Mouse (Mus musculus): Measurements from ENCODE around the gene Crhbp. TPM values are rescaled to one million over a fixed set of nuclear protein-coding genes. Genes with fewer than 3 reads are reported as not detected.

Crhbp gene
- polyA plus RNA-seq, 1 experiment from 2014 or later, result not detected

- no peak for ATAC-seq
- WGBS (ENCODE audit: insufficient replicate concordance), result 4% methylated on average over 2 of the region's 2 CpGs
- H3K27me3 ChIP-seq (replicated peaks), result no peaks in the 10 kb centered on the region; the same call in 1 of the 2 replicates
- H3K27ac ChIP-seq, result no peak overlapping the region
- H3K4me2 ChIP-seq, result no peak overlapping the region
- peaks cover 10% of the 10 kb centered on the region for H3K4me1 ChIP-seq
- no peaks in the 10 kb centered on the region for H3K9me3 ChIP-seq (replicated peaks)
- H3K4me3 ChIP-seq, result no peak overlapping the region
- no peaks in the 10 kb centered on the region for H3K36me3 ChIP-seq
- no peak overlapping the region for H3K9ac ChIP-seq
Measured at GRCm38 (mm10) chr13:95412257-95412656, 32.5 kb downstream of the Crhbp start.

- Histone ChIP-seq H3K27ac (no peak overlapping the region), H3K4me2 (no peak overlapping the region), H3K9ac (no peak overlapping the region), H3K36me3 (no peaks in the 10 kb centered on the region), H3K4me3 (no peak overlapping the region), H3K4me1 (no peaks in the 10 kb centered on the region), H3K9me3 (replicated peaks) (peaks cover 15% of the 10 kb centered on the region; the same call in 1 of the 2 replicates), H3K27me3 (replicated peaks) (peaks cover 4% of the 10 kb centered on the region)
- no peak for ATAC-seq
- 78% methylated on average over 7 of the region's 7 CpGs for WGBS (ENCODE audit: insufficient replicate concordance)
Measured at GRCm38 (mm10) chr13:95393242-95393641, 51.5 kb downstream of the Crhbp start.

- no peak overlapping the region for H3K9ac ChIP-seq
- no peak overlapping the region for H3K27ac ChIP-seq
- no peak for ATAC-seq
- H3K36me3 ChIP-seq, result no peaks in the 10 kb centered on the region
- peaks cover 4% of the 10 kb centered on the region for H3K27me3 ChIP-seq (replicated peaks)
- WGBS (ENCODE audit: insufficient replicate concordance), result 28% methylated on average over 24 of the region's 24 CpGs
- H3K4me2 ChIP-seq, result peak overlapping the region; percentile 15; the same call in 1 of the 2 replicates
- no peaks in the 10 kb centered on the region for H3K9me3 ChIP-seq (replicated peaks)
- H3K4me1 ChIP-seq, result no peaks in the 10 kb centered on the region
- no peak overlapping the region for H3K4me3 ChIP-seq
Measured at GRCm38 (mm10) chr13:95389866-95390865, 54.6 kb downstream of the Crhbp start.

GRCm38 (mm10) chr13:95388226-95388625 lies 56.5 kb downstream of the Crhbp start:
- Histone ChIP-seq H3K27me3 (replicated peaks) (peaks cover 5% of the 10 kb centered on the region), H3K4me2 (no peak overlapping the region), H3K27ac (no peak overlapping the region), H3K9me3 (replicated peaks) (no peaks in the 10 kb centered on the region), H3K9ac (no peak overlapping the region), H3K36me3 (no peaks in the 10 kb centered on the region), H3K4me1 (no peaks in the 10 kb centered on the region), H3K4me3 (no peak overlapping the region)
- 74% methylated on average over 5 of the region's 5 CpGs for WGBS (ENCODE audit: insufficient replicate concordance)
- no peak for ATAC-seq

GRCm38 (mm10) chr13:95382418-95382817 lies 62.3 kb downstream of the Crhbp start:
- no peaks in the 10 kb centered on the region for H3K4me1 ChIP-seq
- H3K9me3 ChIP-seq (replicated peaks), result no peaks in the 10 kb centered on the region
- H3K36me3 ChIP-seq, result no peaks in the 10 kb centered on the region
- H3K9ac ChIP-seq, result no peak overlapping the region
- H3K4me2 ChIP-seq, result no peak overlapping the region
- H3K27ac ChIP-seq, result no peak overlapping the region
- ATAC-seq, result no peak
- H3K27me3 ChIP-seq (replicated peaks), result 0 out of 2 replicates have a peak, but pooled peaks cover 6% of the 10 kb centered on the region
- 48% methylated on average over 5 of the region's 5 CpGs for WGBS (ENCODE audit: insufficient replicate concordance)
- H3K4me3 ChIP-seq, result no peak overlapping the region

Other genes starting within 250 kb of the Crhbp start
- 0.52 and 0.66 TPM in 2 replicates for gene Pde8b, start 194.6 kb downstream of the Crhbp start, polyA plus RNA-seq (2016; fragmentation: Nextera tagmentation; extraction: Ambion mirVana)
- gene Zbed3, start 121.3 kb downstream of the Crhbp start, polyA plus RNA-seq (2016; fragmentation: Nextera tagmentation; extraction: Ambion mirVana), result 13.2 and 14.4 TPM in 2 replicates
- 32.5 and 33.3 TPM in 2 replicates for gene Aggf1, start 69.6 kb downstream of the Crhbp start, polyA plus RNA-seq (2016; fragmentation: Nextera tagmentation; extraction: Ambion mirVana)
- gene S100z, start 33.8 kb upstream of the Crhbp start, polyA plus RNA-seq (2016; fragmentation: Nextera tagmentation; extraction: Ambion mirVana), result not detected in 2 replicates
- gene F2rl1, start 80.3 kb upstream of the Crhbp start, polyA plus RNA-seq (2016; fragmentation: Nextera tagmentation; extraction: Ambion mirVana), result 0.07 and 0.12 TPM in 2 replicates
- 84.2 and 84.3 TPM in 2 replicates for gene F2r, start 173.6 kb upstream of the Crhbp start, polyA plus RNA-seq (2016; fragmentation: Nextera tagmentation; extraction: Ambion mirVana)